Mouse (Mus musculus): ENCODE measurements at regions not wholly inside any gene's neighbourhood (a gene's known extent, or its start where the extent isn't known, plus 50 kb on each side); places are given as distances from the start of the nearest gene placed in this dataset.

GRCm38 (mm10) chr2:9267675-9268074 is 613.4 kb upstream of the 4930412O13Rik start:
- Histone ChIP-seq H3K36me3 (ENCODE audit: control insufficient read depth, insufficient read depth, low read length) (no peaks in the 10 kb centered on the region), H3K4me3 (no peak overlapping the region), H3K27me3 (ENCODE audit: control insufficient read depth, insufficient read depth, low read length) (no peaks in the 10 kb centered on the region), H3K79me2 (replicated peaks; ENCODE audit: control insufficient read depth, insufficient read depth, low read length) (no peaks in the 10 kb centered on the region), H3K27ac (no peak overlapping the region), H3K9ac (ENCODE audit: low read depth, low read length) (no peak overlapping the region), H3K4me1 (ENCODE audit: control insufficient read depth, insufficient read depth, low read length) (no peaks in the 10 kb centered on the region)
- intact Hi-C loops (cut with DNase I), result no loop called here
- no peak for TF ChIP-seq EP300 (IDR thresholded peaks at IDR 0.05; ENCODE audit: insufficient read depth, low read depth, low read length)
- TF ChIP-seq POLR2A (IDR thresholded peaks at IDR 0.05; ENCODE audit: insufficient read depth, low read depth, low read length), result no peak
- no peak for TF ChIP-seq CTCF (IDR thresholded peaks at IDR 0.05)
- DNase-seq, result no peak
- 96% methylated on average over 4 of the region's 4 CpGs for WGBS

DNA sequence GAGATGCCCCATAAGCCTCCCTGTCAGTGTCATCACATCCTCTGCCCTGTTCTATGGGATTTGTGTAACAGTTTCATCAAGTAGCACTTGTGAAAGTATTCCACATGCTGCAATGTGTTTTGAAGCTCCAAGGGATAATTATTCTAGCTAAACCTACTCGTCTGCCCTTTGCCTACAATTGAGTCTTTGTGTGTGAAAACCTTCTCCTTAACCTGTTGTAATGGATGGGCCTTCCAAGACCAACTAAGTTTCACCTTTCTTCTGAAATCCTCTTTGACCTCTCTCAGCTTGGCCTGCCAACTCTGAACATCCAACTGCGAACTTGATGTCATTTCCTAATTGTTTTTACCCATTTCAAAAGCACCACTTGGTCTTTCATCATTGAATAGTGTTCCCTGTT is 597.6 kb upstream of the 4930412O13Rik start:
- H3K4me3 ChIP-seq, result no peak overlapping the region
- H3K4me1 ChIP-seq (ENCODE audit: control insufficient read depth, insufficient read depth, low read length), result no peaks in the 10 kb centered on the region
- intact Hi-C loops (cut with DNase I), result no loop called here
- no peak for DNase-seq
- H3K27me3 ChIP-seq (ENCODE audit: control insufficient read depth, insufficient read depth, low read length), result no peaks in the 10 kb centered on the region
- H3K79me2 ChIP-seq (replicated peaks; ENCODE audit: control insufficient read depth, insufficient read depth, low read length), result no peaks in the 10 kb centered on the region
- no peak overlapping the region for H3K9ac ChIP-seq (ENCODE audit: low read depth, low read length)
- TF ChIP-seq POLR2A (IDR thresholded peaks at IDR 0.05; ENCODE audit: insufficient read depth, low read depth, low read length), result no peak
- TF ChIP-seq EP300 (IDR thresholded peaks at IDR 0.05; ENCODE audit: insufficient read depth, low read depth, low read length), result no peak
- no peak for TF ChIP-seq CTCF (IDR thresholded peaks at IDR 0.05)
- no peaks in the 10 kb centered on the region for H3K36me3 ChIP-seq (ENCODE audit: control insufficient read depth, insufficient read depth, low read length)
- WGBS, result 76% methylated on average over 2 of the region's 2 CpGs
- H3K27ac ChIP-seq, result no peak overlapping the region

GRCm38 (mm10) chr2:9285800-9286199 is 595.3 kb upstream of the 4930412O13Rik start:
- Histone ChIP-seq H3K36me3 (ENCODE audit: control insufficient read depth, insufficient read depth, low read length) (no peaks in the 10 kb centered on the region), H3K79me2 (replicated peaks; ENCODE audit: control insufficient read depth, insufficient read depth, low read length) (no peaks in the 10 kb centered on the region), H3K27me3 (ENCODE audit: control insufficient read depth, insufficient read depth, low read length) (no peaks in the 10 kb centered on the region), H3K4me1 (ENCODE audit: control insufficient read depth, insufficient read depth, low read length) (no peaks in the 10 kb centered on the region), H3K9ac (ENCODE audit: low read depth, low read length) (no peak overlapping the region), H3K4me3 (no peak overlapping the region), H3K27ac (no peak overlapping the region)
- no peak for DNase-seq
- intact Hi-C loops (cut with DNase I), result no loop called here
- WGBS, result 83% methylated on average over 8 of the region's 8 CpGs
- TF ChIP-seq CTCF (IDR thresholded peaks at IDR 0.05), result no peak
- TF ChIP-seq POLR2A (IDR thresholded peaks at IDR 0.05; ENCODE audit: insufficient read depth, low read depth, low read length), result no peak
- TF ChIP-seq EP300 (IDR thresholded peaks at IDR 0.05; ENCODE audit: insufficient read depth, low read depth, low read length), result no peak

GRCm38 (mm10) chr2:9287077-9287476 is 594.0 kb upstream of the 4930412O13Rik start:
- no peaks in the 10 kb centered on the region for H3K36me3 ChIP-seq (ENCODE audit: control insufficient read depth, insufficient read depth, low read length)
- H3K79me2 ChIP-seq (replicated peaks; ENCODE audit: control insufficient read depth, insufficient read depth, low read length), result no peaks in the 10 kb centered on the region
- H3K4me3 ChIP-seq, result no peak overlapping the region
- H3K27ac ChIP-seq, result no peak overlapping the region
- DNase-seq, result no peak
- intact Hi-C loops (cut with DNase I), result no loop called here
- H3K27me3 ChIP-seq (ENCODE audit: control insufficient read depth, insufficient read depth, low read length), result no peaks in the 10 kb centered on the region
- no peak for TF ChIP-seq POLR2A (IDR thresholded peaks at IDR 0.05; ENCODE audit: insufficient read depth, low read depth, low read length)
- no peak for TF ChIP-seq EP300 (IDR thresholded peaks at IDR 0.05; ENCODE audit: insufficient read depth, low read depth, low read length)
- TF ChIP-seq CTCF (IDR thresholded peaks at IDR 0.05), result no peak
- WGBS, result 92% methylated on average over 1 of the region's 1 CpGs
- H3K9ac ChIP-seq (ENCODE audit: low read depth, low read length), result no peak overlapping the region
- H3K4me1 ChIP-seq (ENCODE audit: control insufficient read depth, insufficient read depth, low read length), result no peaks in the 10 kb centered on the region

- no peak overlapping the region for H3K4me3 ChIP-seq
- no peak for DNase-seq
- no peak for TF ChIP-seq EP300 (IDR thresholded peaks at IDR 0.05; ENCODE audit: insufficient read depth, low read depth, low read length)
- no peak for TF ChIP-seq POLR2A (IDR thresholded peaks at IDR 0.05; ENCODE audit: insufficient read depth, low read depth, low read length)
- TF ChIP-seq CTCF (IDR thresholded peaks at IDR 0.05), result no peak
- no peaks in the 10 kb centered on the region for H3K79me2 ChIP-seq (replicated peaks; ENCODE audit: control insufficient read depth, insufficient read depth, low read length)
- H3K36me3 ChIP-seq (ENCODE audit: control insufficient read depth, insufficient read depth, low read length), result no peaks in the 10 kb centered on the region
- intact Hi-C loops (cut with DNase I), result no loop called here
- no peaks in the 10 kb centered on the region for H3K4me1 ChIP-seq (ENCODE audit: control insufficient read depth, insufficient read depth, low read length)
- H3K27ac ChIP-seq, result no peak overlapping the region
- no peaks in the 10 kb centered on the region for H3K27me3 ChIP-seq (ENCODE audit: control insufficient read depth, insufficient read depth, low read length)
- H3K9ac ChIP-seq (ENCODE audit: low read depth, low read length), result no peak overlapping the region
- 87% methylated on average over 6 of the region's 6 CpGs for WGBS
Observed at GRCm38 (mm10) chr2:9287623-9288022, 593.4 kb upstream of the 4930412O13Rik start.

DNA sequence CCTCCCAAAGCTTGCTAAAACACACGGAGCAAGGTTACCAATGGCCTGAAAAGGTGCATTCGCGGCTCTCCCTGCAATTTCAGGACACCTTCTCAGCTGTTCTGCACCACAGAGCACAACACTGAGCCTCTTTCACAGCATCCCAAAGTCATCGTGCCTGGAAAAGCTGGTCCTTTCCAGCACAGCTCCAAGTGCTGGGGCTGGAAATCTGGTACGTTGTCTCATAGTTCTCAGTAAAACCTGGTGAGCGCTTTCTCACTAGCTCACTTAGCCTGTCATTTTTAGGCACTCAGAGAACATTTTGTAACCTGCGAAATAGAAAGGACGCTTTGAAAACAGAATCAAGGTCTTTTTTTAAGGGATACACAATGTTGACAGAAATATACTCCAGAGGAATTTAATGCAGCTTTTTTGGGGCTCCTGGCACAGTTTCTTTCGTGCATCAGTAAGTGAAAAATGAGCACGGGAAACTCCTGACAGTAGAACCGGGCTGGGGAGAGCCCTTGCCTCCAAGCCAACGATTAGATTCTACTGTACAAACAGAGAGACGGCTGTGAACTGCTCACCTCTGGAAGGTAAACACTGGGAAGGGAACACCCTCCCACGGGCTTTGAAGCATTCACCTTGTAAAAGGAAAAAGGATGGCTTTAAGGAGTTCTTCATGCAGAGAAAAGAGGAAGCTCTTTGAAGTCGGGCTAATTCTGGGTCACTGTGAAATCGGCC is 549.3 kb upstream of the 4930412O13Rik start:
- no peak for DNase-seq
- Histone ChIP-seq H3K36me3 (ENCODE audit: control insufficient read depth, insufficient read depth, low read length) (no peaks in the 10 kb centered on the region), H3K4me3 (no peak overlapping the region), H3K27ac (no peak overlapping the region), H3K4me1 (ENCODE audit: control insufficient read depth, insufficient read depth, low read length) (no peaks in the 10 kb centered on the region), H3K9ac (ENCODE audit: low read depth, low read length) (no peak overlapping the region), H3K79me2 (replicated peaks; ENCODE audit: control insufficient read depth, insufficient read depth, low read length) (no peaks in the 10 kb centered on the region), H3K27me3 (ENCODE audit: control insufficient read depth, insufficient read depth, low read length) (no peaks in the 10 kb centered on the region)
- intact Hi-C loops (cut with DNase I), result no loop called here
- TF ChIP-seq CTCF (IDR thresholded peaks at IDR 0.05) (no peak), POLR2A (IDR thresholded peaks at IDR 0.05; ENCODE audit: insufficient read depth, low read depth, low read length) (no peak), EP300 (IDR thresholded peaks at IDR 0.05; ENCODE audit: insufficient read depth, low read depth, low read length) (no peak)
- 60% methylated on average over 16 of the region's 16 CpGs for WGBS

Measured in heart, adult 2 months (tissue).